Mouse (Mus musculus) MEL (cell line): Measurements from ENCODE around the gene Hoxb8.

Source experiments
- CTCF ChIP-seq, 3 experiments: IDR thresholded peaks in 2 of 3; conservative IDR thresholded peaks in 1 of 3; 2 replicates each; pipeline ENCODE4 v1.5.1; 2011 to 2012; ENCODE audit warnings: low read length in 3 of 3, low read depth in 2 of 3, mild to moderate bottlenecking in 2 of 3, improper control_type of control experiment in 1 of 3, inconsistent platforms in 1 of 3, mixed read lengths in 1 of 3, moderate library complexity in 1 of 3; ENCODE audit not compliant: control insufficient read depth in 1 of 3, insufficient read depth in 1 of 3, poor library complexity in 1 of 3, severe bottlenecking in 1 of 3
- EP300 ChIP-seq, 2 experiments: IDR thresholded peaks; 2 replicates each; pipeline ENCODE4 v1.6.1; 2011; ENCODE audit warnings: improper control_type of control experiment in 2 of 2, low read length in 2 of 2, low read depth in 1 of 2, mild to moderate bottlenecking in 1 of 2
- MAFK ChIP-seq: IDR thresholded peaks from 2 replicates; pipeline ENCODE4 v1.6.1; 2011; ENCODE audit warnings: low read depth, mild to moderate bottlenecking, low read length, improper control_type of control experiment, borderline replicate concordance
- NELFE ChIP-seq: IDR thresholded peaks from 2 replicates; pipeline ENCODE4 v1.6.1; 2011; ENCODE audit warnings: low read depth, low read length, improper control_type of control experiment
- POLR2A ChIP-seq, 2 experiments: IDR thresholded peaks; 2 replicates each; pipeline ENCODE4 v1.6.1; 2011 to 2012; ENCODE audit warnings: low read length in 2 of 2, mild to moderate bottlenecking in 2 of 2, control low read depth in 1 of 2, improper control_type of control experiment in 1 of 2, low read depth in 1 of 2, moderate library complexity in 1 of 2; ENCODE audit not compliant: control insufficient read depth in 1 of 2, insufficient read depth in 1 of 2, poor library complexity in 1 of 2
- POLR2AphosphoS2 ChIP-seq: IDR thresholded peaks from 2 replicates; pipeline ENCODE4 v1.6.1; 2011; ENCODE audit warnings: low read length, improper control_type of control experiment
- RAD21 ChIP-seq: IDR thresholded peaks from 2 replicates; pipeline ENCODE4 v1.6.1; 2011; ENCODE audit warnings: mild to moderate bottlenecking, low read depth, low read length, improper control_type of control experiment
- SMC3 ChIP-seq: IDR thresholded peaks from 2 replicates; pipeline ENCODE4 v1.6.1; 2011; ENCODE audit warnings: low read depth, low read length, improper control_type of control experiment
- USF1 ChIP-seq: IDR thresholded peaks from 2 replicates; pipeline ENCODE4 v1.6.1; 2014; ENCODE audit warnings: low read depth, mild to moderate bottlenecking, inconsistent platforms, low read length, improper control_type of control experiment, moderate library complexity
- ZNF384 ChIP-seq: IDR thresholded peaks from 2 replicates; pipeline ENCODE4 v1.6.1; 2012; ENCODE audit warnings: low read depth, mild to moderate bottlenecking, inconsistent platforms, low read length, improper control_type of control experiment

DNA sequence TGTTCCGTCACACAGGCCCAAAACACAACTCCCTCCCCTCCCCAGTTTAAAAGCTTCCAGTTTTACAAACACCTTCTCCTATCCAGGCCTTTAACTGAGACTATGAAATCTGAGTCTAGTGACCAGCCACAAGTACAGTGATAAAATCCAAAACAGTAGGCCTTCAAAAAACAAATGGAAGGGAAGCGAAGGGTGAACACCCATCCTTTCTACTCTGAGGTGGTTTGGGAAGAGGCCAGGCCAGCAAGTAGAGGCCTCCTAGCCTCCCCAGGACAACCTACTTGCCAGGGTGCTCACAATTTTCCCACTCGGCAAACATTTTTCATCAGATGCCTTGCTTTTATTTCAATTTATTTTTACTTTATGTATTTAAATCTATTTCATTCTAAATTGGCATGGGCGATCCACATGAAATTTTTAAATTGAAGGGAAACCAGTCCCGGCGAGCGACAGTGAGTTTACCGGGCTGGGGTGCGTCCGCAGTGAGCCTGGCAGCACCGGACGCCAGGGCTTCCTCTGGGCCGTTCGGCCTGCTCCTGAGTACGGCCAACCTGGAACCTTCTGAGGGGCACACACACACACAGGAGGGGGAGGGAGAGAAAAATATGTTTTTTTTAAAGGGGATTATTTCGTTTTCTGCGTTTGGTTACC lies 9.1 kb downstream of the Hoxb8 start:
- TF ChIP-seq CTCF (IDR thresholded peaks at IDR 0.05 in 2 of 3, conservative IDR thresholded peaks at IDR 0.05 in 1 of 3; ENCODE audit: control insufficient read depth in 1 of 3, insufficient read depth in 1 of 3, low read depth in 2 of 3, low read length in 3 of 3, poor library complexity in 1 of 3, severe bottlenecking in 1 of 3) (no peak), SMC3 (no peak), POLR2A (IDR thresholded peaks at IDR 0.05; ENCODE audit: control insufficient read depth in 1 of 2, insufficient read depth in 1 of 2, low read depth in 1 of 2, low read length in 2 of 2, poor library complexity in 1 of 2) (no peak), ZNF384 (no peak), EP300 (IDR thresholded peaks at IDR 0.05; ENCODE audit: low read depth in 1 of 2, low read length in 2 of 2) (no peak), NELFE (no peak), MAFK (no peak), USF1 (no peak), POLR2AphosphoS2 (no peak), RAD21 (no peak)
